Mouse (Mus musculus) heart, embryonic 16.5 days (tissue): ENCODE results near the gene Bmpr1b. TPM values are rescaled to one million over a fixed set of nuclear protein-coding genes. Genes with fewer than 3 reads are reported as not detected.

Source experiments
- ATAC-seq: fragments of 200-750 bp; cut with Nextera tagmentation; replicated peaks from 2 replicates; pipeline ENCODE4 v1.8.0; 2017; ENCODE audit warnings: moderate number of reproducible peaks; ENCODE audit not compliant: insufficient read depth, low FRiP score; ENCODE audit errors: extremely low read depth
- H3K27ac ChIP-seq: fragments of 300-500 bp; sonication (generic); 2 replicates; pipeline ENCODE4 v1.5.1; 2014; ENCODE audit warnings: mild to moderate bottlenecking, low read length, control low read depth, moderate library complexity
- H3K27me3 ChIP-seq: fragments of 300-500 bp; sonication (generic); 2 replicates; pipeline ENCODE4 v1.6.1; 2014; ENCODE audit warnings: low read length, mixed read lengths; ENCODE audit not compliant: control insufficient read depth, insufficient read depth
- H3K36me3 ChIP-seq: fragments of 300-500 bp; sonication (generic); 2 replicates; pipeline ENCODE4 v1.6.1; 2014; ENCODE audit not compliant: control insufficient read depth, insufficient read depth
- H3K4me1 ChIP-seq: fragments of 300-500 bp; sonication (generic); 2 replicates; pipeline ENCODE4 v1.6.1; 2014; ENCODE audit warnings: low read length, mixed read lengths; ENCODE audit not compliant: control insufficient read depth, insufficient read depth
- H3K4me2 ChIP-seq: fragments of 300-500 bp; sonication (generic); 2 replicates; pipeline ENCODE4 v1.6.1; 2014; ENCODE audit warnings: low read depth, mild to moderate bottlenecking, control low read depth, low read length
- H3K4me3 ChIP-seq: fragments of 300-500 bp; sonication (generic); 2 replicates; pipeline ENCODE4 v1.5.1; 2014; ENCODE audit warnings: mild to moderate bottlenecking, control low read depth, low read length
- H3K9ac ChIP-seq: fragments of 300-500 bp; sonication (generic); 2 replicates; pipeline ENCODE4 v1.6.1; 2014; ENCODE audit warnings: low read length, control low read depth
- H3K9me3 ChIP-seq: fragments of 300-500 bp; sonication (generic); replicated peaks from 2 replicates; pipeline ENCODE4 v1.6.1; 2016; ENCODE audit warnings: low read length; ENCODE audit not compliant: control insufficient read depth
- WGBS: fragments of 180-500 bp; shearing (Covaris S2); extraction: QIAGEN DNeasy Blood & Tissue Kit; methylation state at CpG from one replicate; pipeline ENCODE4 v1.1.7; 2014; 5-methylcytosine and 5-hydroxymethylcytosine counted together
- polyA plus RNA-seq: library from polyadenylated mRNA; unstranded; fragments of >200 nt; fragmentation: Nextera tagmentation; extraction: Ambion mirVana; gene quantifications from 2 replicates; pipeline ENCODE4 v1.2.1, GENCODE M21; 2015

Gene Bmpr1b
- polyA plus RNA-seq, 1 experiment from 2014 or later: 0.37 TPM

- Histone ChIP-seq H3K9ac (no peak overlapping the region), H3K4me2 (peak overlapping the region; percentile 26), H3K36me3 (no peaks in the 10 kb centered on the region), H3K4me1 (peaks cover 12% of the 10 kb centered on the region), H3K27ac (no peak overlapping the region), H3K4me3 (no peak overlapping the region), H3K9me3 (no peaks in the 10 kb centered on the region), H3K27me3 (peaks cover 19% of the 10 kb centered on the region)
- WGBS: 30% methylated on average over 2 of the region's 2 CpGs
- peak; percentile 91 for ATAC-seq
These were observed 43.7 kb downstream of the Bmpr1b start for GRCm38 (mm10) chr3:142125556-142125955.

GRCm38 (mm10) chr3:142124255-142124654 is 45.0 kb downstream of the Bmpr1b start:
- Histone ChIP-seq H3K9me3 (no peaks in the 10 kb centered on the region), H3K36me3 (no peaks in the 10 kb centered on the region), H3K27ac (no peak overlapping the region), H3K4me2 (no peak overlapping the region), H3K27me3 (peaks cover 16% of the 10 kb centered on the region), H3K4me1 (peaks cover 12% of the 10 kb centered on the region), H3K4me3 (no peak overlapping the region), H3K9ac (no peak overlapping the region)
- ATAC-seq: no peak
- WGBS: 65% methylated on average over 6 of the region's 6 CpGs

GRCm38 (mm10) chr3:142122376-142122775 is 46.8 kb downstream of the Bmpr1b start:
- ATAC-seq: no peak
- 79% methylated on average over 5 of the region's 5 CpGs for WGBS
- Histone ChIP-seq H3K27ac (no peak overlapping the region), H3K4me3 (no peak overlapping the region), H3K4me2 (no peak overlapping the region), H3K4me1 (peaks cover 14% of the 10 kb centered on the region), H3K9me3 (no peaks in the 10 kb centered on the region), H3K9ac (no peak overlapping the region), H3K27me3 (peaks cover 12% of the 10 kb centered on the region), H3K36me3 (no peaks in the 10 kb centered on the region)

DNA sequence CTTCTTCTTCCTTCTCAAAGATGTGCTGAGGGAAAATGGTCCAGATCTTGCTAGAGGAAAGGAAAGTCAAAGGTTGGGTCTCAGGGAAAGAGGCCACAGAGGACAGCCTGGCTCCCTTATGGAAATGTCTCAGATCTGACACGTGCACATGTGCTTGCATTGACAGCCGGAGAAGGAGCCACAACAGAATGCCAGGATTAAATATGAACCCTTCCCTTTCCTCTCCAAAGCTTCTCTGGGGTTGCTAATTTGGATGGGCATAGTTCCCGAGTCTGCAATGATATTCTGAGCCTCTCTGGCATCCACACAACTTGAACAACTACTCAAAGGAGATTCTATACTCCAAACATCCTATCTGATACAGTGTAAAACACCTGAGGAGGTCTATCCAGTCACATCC is 48.4 kb downstream of the Bmpr1b start:
- 55% methylated on average over 3 of the region's 3 CpGs for WGBS
- Histone ChIP-seq H3K27me3 (peaks cover 12% of the 10 kb centered on the region), H3K9ac (no peak overlapping the region), H3K4me1 (peaks cover 13% of the 10 kb centered on the region), H3K4me3 (no peak overlapping the region), H3K9me3 (no peaks in the 10 kb centered on the region), H3K27ac (no peak overlapping the region), H3K36me3 (no peaks in the 10 kb centered on the region), H3K4me2 (no peak overlapping the region)
- ATAC-seq: no peak

GRCm38 (mm10) chr3:142114762-142115316 is 54.4 kb downstream of the Bmpr1b start:
- ATAC-seq: no peak
- Histone ChIP-seq H3K4me1 (0 out of 2 replicates have a peak, but pooled peaks cover 2% of the 10 kb centered on the region), H3K27ac (no peak overlapping the region), H3K4me2 (no peak overlapping the region), H3K9me3 (no peaks in the 10 kb centered on the region), H3K27me3 (peaks cover 15% of the 10 kb centered on the region), H3K4me3 (no peak overlapping the region), H3K9ac (no peak overlapping the region), H3K36me3 (no peaks in the 10 kb centered on the region)
- WGBS: 64% methylated on average over 6 of the region's 6 CpGs

- no peak overlapping the region for H3K27ac ChIP-seq
- ATAC-seq: no peak
These were observed 55.0 kb downstream of the Bmpr1b start for GRCm38 (mm10) chr3:142114190-142114589.

DNA sequence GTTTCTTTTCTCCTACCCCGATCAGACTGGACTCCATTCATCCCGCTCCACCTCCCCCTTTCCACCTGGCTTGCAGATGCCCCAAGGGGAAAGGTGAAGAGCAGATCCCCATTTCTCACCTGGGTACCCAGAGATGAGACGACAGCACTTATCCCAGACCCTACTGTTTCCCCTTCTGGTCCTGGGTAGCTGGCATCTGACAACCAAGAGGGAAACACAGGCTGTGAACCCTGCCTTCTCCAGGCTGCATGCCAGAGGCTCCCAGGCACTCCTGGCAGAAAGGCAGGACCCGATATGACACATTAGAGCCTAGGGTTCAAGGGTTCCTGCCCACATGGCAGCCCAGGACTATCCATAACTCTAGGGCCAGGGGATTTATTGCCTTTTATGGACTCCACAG is 56.0 kb downstream of the Bmpr1b start:
- Histone ChIP-seq H3K27ac (no peak overlapping the region), H3K27me3 (peaks cover 12% of the 10 kb centered on the region), H3K4me3 (no peak overlapping the region), H3K9me3 (no peaks in the 10 kb centered on the region), H3K9ac (no peak overlapping the region), H3K4me1 (no peaks in the 10 kb centered on the region), H3K36me3 (no peaks in the 10 kb centered on the region), H3K4me2 (no peak overlapping the region)
- WGBS: 78% methylated on average over 4 of the region's 4 CpGs
- no peak for ATAC-seq

More at GRCm38 (mm10) chr3:142114190-142114589, 55.0 kb downstream of the Bmpr1b start:
- H3K4me3 ChIP-seq: no peak overlapping the region
- no peak overlapping the region for H3K9ac ChIP-seq
- WGBS: 83% methylated on average over 3 of the region's 3 CpGs
- H3K4me2 ChIP-seq: no peak overlapping the region
- no peaks in the 10 kb centered on the region for H3K9me3 ChIP-seq
- H3K27me3 ChIP-seq: peaks cover 15% of the 10 kb centered on the region
- no peaks in the 10 kb centered on the region for H3K36me3 ChIP-seq
- H3K4me1 ChIP-seq: 0 out of 2 replicates have a peak, but pooled peaks cover 2% of the 10 kb centered on the region

- H3K27ac ChIP-seq: no peak overlapping the region
- no peak for ATAC-seq
These were observed 63.0 kb downstream of the Bmpr1b start for GRCm38 (mm10) chr3:142106227-142106626.

DNA sequence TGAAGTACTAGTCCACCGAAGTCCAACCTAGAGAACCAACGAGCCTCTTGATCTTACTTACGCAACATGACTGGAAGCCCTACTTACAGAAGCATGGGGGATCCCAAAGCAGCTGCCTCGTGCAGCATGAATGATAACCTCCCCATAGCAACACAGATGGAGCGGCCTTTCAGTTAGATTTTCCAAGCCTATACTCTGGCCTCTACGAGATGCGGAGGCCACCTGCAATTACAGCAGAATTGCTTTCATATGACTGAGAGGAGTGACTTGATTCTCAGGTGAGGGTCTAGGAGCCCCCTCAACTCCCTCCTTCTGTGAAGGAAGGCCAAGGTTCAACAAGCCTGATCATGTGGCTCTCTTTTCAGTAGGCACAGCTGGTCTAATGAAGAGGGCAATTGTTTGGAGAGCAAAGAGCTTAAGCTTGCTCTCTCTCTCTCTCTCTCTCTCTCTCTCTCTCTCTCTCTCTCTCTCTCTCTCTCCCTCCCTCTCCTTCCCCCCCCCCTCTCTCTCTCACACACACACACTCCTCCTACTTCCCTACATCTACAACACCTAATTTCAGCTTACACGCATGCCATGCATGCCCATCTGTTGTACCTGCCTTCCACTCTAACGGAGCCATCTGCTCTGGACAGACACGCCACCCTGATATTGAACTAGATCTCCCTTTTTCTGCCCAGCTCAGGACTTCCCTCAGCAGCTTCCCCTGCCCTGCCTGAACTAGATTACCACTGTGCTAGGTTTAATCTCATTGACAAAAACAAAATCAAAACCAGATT is 65.0 kb downstream of the Bmpr1b start:
- no peak for ATAC-seq
- Histone ChIP-seq H3K27ac (no peak overlapping the region), H3K36me3 (no peaks in the 10 kb centered on the region), H3K4me3 (no peak overlapping the region), H3K9ac (no peak overlapping the region), H3K4me1 (no peaks in the 10 kb centered on the region), H3K9me3 (no peaks in the 10 kb centered on the region), H3K4me2 (no peak overlapping the region), H3K27me3 (no peaks in the 10 kb centered on the region)
- 86% methylated on average over 10 of the region's 10 CpGs for WGBS

More at GRCm38 (mm10) chr3:142106227-142106626, 63.0 kb downstream of the Bmpr1b start:
- Histone ChIP-seq H3K4me1 (no peaks in the 10 kb centered on the region), H3K27me3 (no peaks in the 10 kb centered on the region), H3K4me3 (no peak overlapping the region), H3K9ac (no peak overlapping the region), H3K9me3 (no peaks in the 10 kb centered on the region), H3K36me3 (no peaks in the 10 kb centered on the region), H3K4me2 (no peak overlapping the region)
- WGBS: 80% methylated on average over 6 of the region's 6 CpGs
